Mouse (Mus musculus) midbrain, embryonic 11.5 days (tissue): ENCODE measurements around the gene B4galt2. TPM values are rescaled to one million over a fixed set of nuclear protein-coding genes. Genes with fewer than 3 reads are reported as not detected.

ENCODE experiments used
- ATAC-seq: fragments of 200-750 bp; cut with Nextera tagmentation; 2 replicates; pipeline ENCODE4 v1.8.0; 2017; ENCODE audit warnings: moderate TSS enrichment, moderate library complexity; ENCODE audit not compliant: low FRiP score
- DNase-seq: peaks from one replicate; pipeline ENCODE4 v3.0.0; 2015; ENCODE audit warnings: low spot score; ENCODE audit errors: missing footprints
- H3K27ac ChIP-seq: fragments of 300-500 bp; sonication (generic); 2 replicates; pipeline ENCODE4 v1.5.1; 2014; ENCODE audit warnings: low read depth, low read length
- H3K27me3 ChIP-seq: fragments of 300-500 bp; sonication (generic); 2 replicates; pipeline ENCODE4 v1.6.1; 2014; ENCODE audit warnings: mild to moderate bottlenecking, low read length, moderate library complexity, mixed read lengths; ENCODE audit not compliant: control insufficient read depth, insufficient read depth
- H3K36me3 ChIP-seq: fragments of 300-500 bp; sonication (generic); 2 replicates; pipeline ENCODE4 v1.6.1; 2014; ENCODE audit warnings: mild to moderate bottlenecking, low read length, moderate library complexity, mixed read lengths; ENCODE audit not compliant: control insufficient read depth, insufficient read depth
- H3K4me1 ChIP-seq: fragments of 300-500 bp; sonication (generic); 2 replicates; pipeline ENCODE4 v1.6.1; 2014; ENCODE audit warnings: low read length; ENCODE audit not compliant: control insufficient read depth, insufficient read depth
- H3K4me2 ChIP-seq: fragments of 300-500 bp; sonication (generic); 2 replicates; pipeline ENCODE4 v1.6.1; 2014; ENCODE audit warnings: mild to moderate bottlenecking, moderate library complexity
- H3K4me3 ChIP-seq: fragments of 300-500 bp; sonication (generic); 2 replicates; pipeline ENCODE4 v1.5.1; 2014; ENCODE audit warnings: low read depth, low read length
- H3K9ac ChIP-seq: fragments of 300-500 bp; sonication (generic); 2 replicates; pipeline ENCODE4 v1.6.1; 2014; ENCODE audit warnings: low read length
- H3K9me3 ChIP-seq: fragments of 300-500 bp; sonication (generic); 2 replicates; pipeline ENCODE4 v1.6.1; 2016; ENCODE audit warnings: low read length; ENCODE audit not compliant: control insufficient read depth
- WGBS: fragments of 180-500 bp; shearing (Covaris S2); extraction: QIAGEN DNeasy Blood & Tissue Kit; methylation state at CpG from one replicate; pipeline ENCODE4 v1.1.7; 2014; 5-methylcytosine and 5-hydroxymethylcytosine counted together
- polyA plus RNA-seq: library from polyadenylated mRNA; unstranded; fragments of >200 nt; fragmentation: Nextera tagmentation; extraction: Ambion mirVana; gene quantifications from 2 replicates; pipeline ENCODE4 v1.2.1, GENCODE M21; 2014

B4galt2 gene
- polyA plus RNA-seq, 1 experiment from 2014 or later, result 29.1 TPM

DNA sequence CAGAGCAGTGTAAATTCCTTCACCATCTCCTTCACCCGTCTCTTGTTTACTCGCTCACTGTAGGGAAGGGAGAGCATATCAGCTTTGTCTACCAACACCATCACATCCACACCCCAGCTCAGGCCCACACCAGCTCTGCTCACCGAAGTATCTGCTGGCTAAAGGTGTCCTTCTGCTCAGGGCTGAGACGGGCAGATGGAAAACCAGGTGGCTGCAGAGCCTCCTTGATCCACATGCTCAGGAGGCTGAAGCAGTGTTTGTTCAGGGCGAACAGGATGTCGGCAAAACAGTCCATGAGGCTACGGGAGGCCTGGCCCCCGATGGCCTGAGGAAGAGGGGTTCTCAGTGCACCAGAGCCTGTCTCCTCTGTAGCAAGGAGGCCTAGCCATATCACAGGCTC, 11.3 kb upstream of the B4galt2 start:
- no peak overlapping the region for H3K9ac ChIP-seq
- H3K27me3 ChIP-seq, result no peaks in the 10 kb centered on the region
- peaks cover 14% of the 10 kb centered on the region for H3K36me3 ChIP-seq
- WGBS, result 88% methylated on average over 8 of the region's 8 CpGs
- ATAC-seq (no peak), DNase-seq (no peak)
- H3K4me3 ChIP-seq, result no peak overlapping the region
- H3K9me3 ChIP-seq, result no peaks in the 10 kb centered on the region
- peaks cover 9% of the 10 kb centered on the region for H3K4me1 ChIP-seq
- no peak overlapping the region for H3K27ac ChIP-seq
- H3K4me2 ChIP-seq, result no peak overlapping the region

DNA sequence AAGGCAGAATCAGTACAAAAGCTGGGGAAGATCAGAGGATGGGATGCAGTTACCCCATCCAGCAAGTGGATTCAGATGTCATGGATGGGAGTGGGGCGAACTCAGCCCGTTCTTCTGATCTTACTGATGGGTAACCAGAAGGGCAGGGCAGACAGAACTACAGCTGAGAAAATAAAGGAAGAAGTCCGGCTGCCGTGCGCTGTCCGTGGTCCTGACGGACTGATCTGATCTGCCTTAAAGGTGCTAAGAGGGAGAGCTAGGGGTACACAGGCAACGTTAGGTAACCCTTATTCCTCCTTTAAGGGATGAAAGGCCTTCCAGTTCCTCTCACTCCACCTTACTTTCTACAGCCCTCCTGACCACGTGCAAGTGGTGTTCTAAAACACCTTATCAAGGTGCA, 10.1 kb upstream of the B4galt2 start:
- no peak overlapping the region for H3K27ac ChIP-seq
- 29% methylated on average over 9 of the region's 9 CpGs for WGBS
- H3K27me3 ChIP-seq, result no peaks in the 10 kb centered on the region
- no peak overlapping the region for H3K4me2 ChIP-seq
- peaks cover 9% of the 10 kb centered on the region for H3K4me1 ChIP-seq
- no peaks in the 10 kb centered on the region for H3K9me3 ChIP-seq
- peak; percentile 91 for DNase-seq
- H3K36me3 ChIP-seq, result peaks cover 8% of the 10 kb centered on the region; the same call in 1 of the 2 replicates
- no peak overlapping the region for H3K9ac ChIP-seq
- no peak for ATAC-seq
- no peak overlapping the region for H3K4me3 ChIP-seq

DNA sequence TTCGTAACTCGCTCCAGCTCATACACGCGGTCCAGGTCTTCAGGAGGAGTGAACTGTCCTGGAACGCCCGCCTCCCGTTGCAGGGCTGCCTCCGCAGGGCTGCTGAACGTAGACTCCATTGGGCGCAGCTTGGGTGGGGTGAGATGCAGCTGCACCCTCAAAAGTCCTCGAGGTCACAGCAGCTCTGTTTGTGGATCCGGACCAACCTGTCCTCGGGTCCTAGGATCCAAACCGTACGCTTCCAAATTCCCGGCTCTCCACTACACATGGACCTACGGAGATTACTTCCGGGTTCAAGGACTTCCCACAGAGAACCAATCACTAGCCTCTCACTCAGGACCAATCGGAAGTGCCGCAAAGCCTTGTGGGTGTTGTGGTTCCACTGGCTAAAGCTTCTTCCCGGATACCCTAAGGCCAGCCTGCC, 8.5 kb upstream of the B4galt2 start, which contains the start of gene Dph2:
Dph2 (minus strand) TSS at position 295 of the 424 bp plus-strand sequence.
- Histone ChIP-seq H3K4me3 (peak within 1 kb of the TSS; percentile 74), H3K4me1 (peaks cover 13% of the 10 kb centered on the region), H3K36me3 (peaks cover 8% of the 10 kb centered on the region; the same call in 1 of the 2 replicates), H3K9me3 (no peaks in the 10 kb centered on the region), H3K27ac (no peak within 1 kb of the TSS), H3K9ac (peak within 1 kb of the TSS; percentile 60), H3K4me2 (peak within 1 kb of the TSS; percentile 55), H3K27me3 (no peaks in the 10 kb centered on the region)
- DNase-seq (peak; percentile 98), ATAC-seq (peak; percentile 87)
- under 1% methylated on average over 21 of the region's 21 CpGs for WGBS

GRCm38 (mm10) chr4:117890750-117891149, 7.5 kb upstream of the B4galt2 start:
- Histone ChIP-seq H3K36me3 (peaks cover 6% of the 10 kb centered on the region; the same call in 1 of the 2 replicates), H3K9ac (no peak overlapping the region), H3K4me3 (peak overlapping the region; percentile 74), H3K27ac (no peak overlapping the region), H3K9me3 (no peaks in the 10 kb centered on the region), H3K4me2 (peak overlapping the region; percentile 55), H3K27me3 (no peaks in the 10 kb centered on the region), H3K4me1 (peaks cover 20% of the 10 kb centered on the region)
- ATAC-seq, result no peak
- DNase-seq, result no peak
- 43% methylated on average over 8 of the region's 8 CpGs for WGBS

- H3K27ac ChIP-seq, result no peak overlapping the region
- WGBS, result 93% methylated on average over 14 of the region's 14 CpGs
- H3K9me3 ChIP-seq, result no peaks in the 10 kb centered on the region
- DNase-seq (no peak), ATAC-seq (no peak)
- no peaks in the 10 kb centered on the region for H3K27me3 ChIP-seq
- no peak overlapping the region for H3K4me2 ChIP-seq
- peaks cover 3% of the 10 kb centered on the region; the same call in 1 of the 2 replicates for H3K36me3 ChIP-seq
- H3K4me3 ChIP-seq, result no peak overlapping the region
- H3K4me1 ChIP-seq, result peaks cover 20% of the 10 kb centered on the region
- no peak overlapping the region for H3K9ac ChIP-seq
Observed at GRCm38 (mm10) chr4:117890031-117890430, 6.7 kb upstream of the B4galt2 start.

- H3K9me3 ChIP-seq, result no peaks in the 10 kb centered on the region
- H3K36me3 ChIP-seq, result peaks cover 2% of the 10 kb centered on the region; the same call in 1 of the 2 replicates
- no peak overlapping the region for H3K4me3 ChIP-seq
- ATAC-seq (no peak), DNase-seq (no peak)
- H3K27me3 ChIP-seq, result no peaks in the 10 kb centered on the region
- H3K9ac ChIP-seq, result no peak overlapping the region
- WGBS, result 94% methylated on average over 15 of the region's 15 CpGs
- no peak overlapping the region for H3K27ac ChIP-seq
- H3K4me1 ChIP-seq, result peaks cover 20% of the 10 kb centered on the region
- H3K4me2 ChIP-seq, result no peak overlapping the region
Observed at GRCm38 (mm10) chr4:117889471-117889870, 6.2 kb upstream of the B4galt2 start.

GRCm38 (mm10) chr4:117887920-117888319, 4.6 kb upstream of the B4galt2 start:
- Histone ChIP-seq H3K4me3 (peak overlapping the region; percentile 87; the same call in 1 of the 2 replicates), H3K27me3 (no peaks in the 10 kb centered on the region)
- WGBS, result 75% methylated on average over 2 of the region's 2 CpGs

GRCm38 (mm10) chr4:117887133-117887532, 3.8 kb upstream of the B4galt2 start, which contains the start of gene Atp6v0b:
Atp6v0b (minus strand) TSS chr4:117887333.
- under 1% methylated on average over 35 of the region's 37 CpGs for WGBS
- Histone ChIP-seq H3K27me3 (no peaks in the 10 kb centered on the region), H3K4me2 (peak within 1 kb of the TSS; percentile 91), H3K9ac (peak within 1 kb of the TSS; percentile 86), H3K36me3 (peaks cover 2% of the 10 kb centered on the region; the same call in 1 of the 2 replicates), H3K27ac (no peak within 1 kb of the TSS), H3K4me3 (peak within 1 kb of the TSS; percentile 87), H3K4me1 (peaks cover 32% of the 10 kb centered on the region), H3K9me3 (no peaks in the 10 kb centered on the region)
- ATAC-seq, result peak; percentile 85
- DNase-seq, result peak; percentile 98

More at GRCm38 (mm10) chr4:117887920-117888319, 4.6 kb upstream of the B4galt2 start:
- Histone ChIP-seq H3K9ac (no peak overlapping the region), H3K4me2 (no peak overlapping the region), H3K27ac (no peak overlapping the region), H3K4me1 (peaks cover 27% of the 10 kb centered on the region), H3K9me3 (no peaks in the 10 kb centered on the region), H3K36me3 (peaks cover 2% of the 10 kb centered on the region; the same call in 1 of the 2 replicates)
- ATAC-seq, result no peak
- DNase-seq, result no peak

DNA sequence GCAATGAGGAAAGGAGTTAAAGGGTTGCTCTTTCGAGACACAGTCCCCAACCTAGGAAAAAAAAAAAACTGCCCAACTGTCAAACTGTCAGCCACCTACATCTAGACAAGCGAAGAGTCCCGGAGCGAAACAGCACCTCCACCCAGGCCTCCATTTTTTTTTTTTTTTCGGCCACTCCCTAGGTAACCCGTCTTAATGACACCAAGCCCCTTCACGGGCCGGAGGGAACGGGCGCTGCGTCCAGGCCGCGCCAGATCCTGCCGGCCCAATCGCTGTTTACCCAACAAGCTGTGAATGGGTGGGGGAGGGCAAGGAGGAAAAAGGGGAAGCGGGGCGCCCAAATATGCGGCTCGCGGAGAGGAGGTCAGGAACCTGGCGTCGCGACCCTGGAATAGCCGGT, 3.4 kb upstream of the B4galt2 start:
- H3K4me1 ChIP-seq, result peaks cover 31% of the 10 kb centered on the region
- WGBS, result 2% methylated on average over 24 of the region's 24 CpGs

More for the DNA sequence above, 3.4 kb upstream of the B4galt2 start:
- no peak overlapping the region for H3K27ac ChIP-seq
- H3K4me2 ChIP-seq, result peak overlapping the region; percentile 91
- peak overlapping the region; percentile 87 for H3K4me3 ChIP-seq
- H3K27me3 ChIP-seq, result no peaks in the 10 kb centered on the region
- ATAC-seq (peak; percentile 1; the same call in 1 of the 2 replicates), DNase-seq (no peak)
- no peaks in the 10 kb centered on the region for H3K9me3 ChIP-seq
- peaks cover 2% of the 10 kb centered on the region; the same call in 1 of the 2 replicates for H3K36me3 ChIP-seq
- H3K9ac ChIP-seq, result peak overlapping the region; percentile 86
